Mouse (Mus musculus) heart, postnatal 0 days (tissue): Measurements from ENCODE around the gene Fbxl13. TPM values are rescaled to one million over a fixed set of nuclear protein-coding genes. Genes with fewer than 3 reads are reported as not detected.
"Not testable (repeated sequence)": the region's sequence is repeated elsewhere in the genome, so short reads cannot be mapped to it uniquely, and the experiment has no call there.

ENCODE experiments used
- ATAC-seq: fragments of 200-750 bp; cut with Nextera tagmentation; 2 replicates; pipeline ENCODE4 v1.8.0; 2017; ENCODE audit warnings: low read depth, moderate number of reproducible peaks, moderate library complexity; ENCODE audit not compliant: insufficient read depth
- DNase-seq: peaks from one replicate; pipeline ENCODE4 v3.0.0-alpha.2; 2016; ENCODE audit warnings: low spot score
- H3K27ac ChIP-seq: fragments of 300-500 bp; sonication (generic); 2 replicates; pipeline ENCODE4 v1.5.1; 2014; ENCODE audit warnings: low read depth, mild to moderate bottlenecking
- H3K27me3 ChIP-seq: fragments of 300-500 bp; sonication (generic); 2 replicates; pipeline ENCODE4 v1.6.1; 2014; ENCODE audit warnings: low read length, mixed read lengths; ENCODE audit not compliant: control insufficient read depth, insufficient read depth
- H3K36me3 ChIP-seq: fragments of 300-500 bp; sonication (generic); replicated peaks from 2 replicates; pipeline ENCODE4 v1.6.1; 2014; ENCODE audit warnings: low read length, mixed read lengths; ENCODE audit not compliant: control insufficient read depth, insufficient read depth
- H3K4me1 ChIP-seq: fragments of 300-500 bp; sonication (generic); 2 replicates; pipeline ENCODE4 v1.6.1; 2014; ENCODE audit warnings: antibody characterized with exemption; ENCODE audit not compliant: control insufficient read depth, insufficient read depth
- H3K4me2 ChIP-seq: fragments of 300-500 bp; sonication (generic); 2 replicates; pipeline ENCODE4 v1.6.1; 2014; ENCODE audit warnings: low read depth, mild to moderate bottlenecking, low read length, moderate library complexity
- H3K4me3 ChIP-seq: fragments of 300-500 bp; sonication (generic); 2 replicates; pipeline ENCODE4 v1.5.1; 2014; ENCODE audit warnings: low read depth, low read length
- H3K9ac ChIP-seq: fragments of 300-500 bp; sonication (generic); replicated peaks from 2 replicates; pipeline ENCODE4 v1.6.1; 2014; ENCODE audit warnings: low read depth, low read length, mixed read lengths
- H3K9me3 ChIP-seq: fragments of 300-500 bp; sonication (generic); replicated peaks from 2 replicates; pipeline ENCODE4 v1.6.1; 2016; ENCODE audit warnings: low read length; ENCODE audit not compliant: control insufficient read depth
- CTCF ChIP-seq: IDR thresholded peaks from 2 replicates; pipeline ENCODE4 v1.5.1; 2016; ENCODE audit warnings: antibody characterized with exemption, control low read depth, low read depth
- EP300 ChIP-seq: IDR thresholded peaks from 2 replicates; pipeline ENCODE4 v1.6.1; 2016; ENCODE audit warnings: antibody characterized with exemption, low read depth
- WGBS: fragments of 180-500 bp; shearing (Covaris S2); extraction: QIAGEN DNeasy Blood & Tissue Kit; methylation state at CpG from one replicate; pipeline ENCODE4 v1.1.7; 2014; 5-methylcytosine and 5-hydroxymethylcytosine counted together
- polyA plus RNA-seq: library from polyadenylated mRNA; unstranded; fragments of >200 nt; fragmentation: Nextera tagmentation; extraction: Ambion mirVana; gene quantifications from 2 replicates; pipeline ENCODE4 v1.2.1, GENCODE M21; 2015
- total RNA-seq: library from RNA; depleted of rRNA; stranded (reverse); fragments of >200 nt; gene quantifications from 2 replicates; pipeline ENCODE4 v1.2.3, GENCODE M21; 2014; ENCODE audit warnings: low replicate concordance

Fbxl13 gene
- total and polyA plus RNA-seq, 2 experiments from 2014 or later: 0.15 TPM; not detected in 1

- Histone ChIP-seq H3K9ac (no peak overlapping the region), H3K9me3 (no peaks in the 10 kb centered on the region), H3K4me2 (no peak overlapping the region), H3K27me3 (no peaks in the 10 kb centered on the region), H3K4me3 (no peak overlapping the region), H3K36me3 (no peaks in the 10 kb centered on the region), H3K27ac (no peak overlapping the region), H3K4me1 (no peaks in the 10 kb centered on the region)
- TF ChIP-seq EP300 (no peak), CTCF (no peak)
- WGBS: 69% methylated on average over 12 of the region's 12 CpGs
- no peak for ATAC-seq
- no peak for DNase-seq
Observed at GRCm38 (mm10) chr5:21608311-21609304, 36.8 kb downstream of the Fbxl13 start.

DNA sequence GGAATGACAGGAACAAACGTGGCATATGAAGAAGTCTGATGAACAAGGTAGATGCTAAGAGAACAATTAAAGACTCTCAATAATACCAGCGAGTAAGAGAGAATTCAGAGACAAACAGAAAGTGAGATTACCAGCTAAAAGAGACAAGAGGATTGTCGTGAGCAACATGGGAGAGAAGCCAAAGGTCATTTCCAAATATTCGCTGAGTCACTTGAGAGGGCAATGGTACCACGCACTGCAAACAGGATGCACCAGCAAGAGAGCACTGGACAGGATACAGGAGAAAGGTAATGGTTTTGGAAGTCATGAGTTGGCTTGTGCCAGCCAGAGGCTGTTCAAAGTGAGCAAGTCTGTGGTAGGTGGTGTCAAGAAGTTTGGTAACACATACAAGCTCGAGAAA, 39.5 kb downstream of the Fbxl13 start:
- Histone ChIP-seq H3K4me2 (no peak overlapping the region), H3K9ac (no peak overlapping the region), H3K36me3 (no peaks in the 10 kb centered on the region), H3K4me3 (no peak overlapping the region), H3K9me3 (no peaks in the 10 kb centered on the region), H3K27me3 (no peaks in the 10 kb centered on the region), H3K4me1 (no peaks in the 10 kb centered on the region), H3K27ac (no peak overlapping the region)
- DNase-seq (no peak), ATAC-seq (no peak)
- TF ChIP-seq CTCF (no peak), EP300 (no peak)
- 60% methylated on average over 6 of the region's 6 CpGs for WGBS

DNA sequence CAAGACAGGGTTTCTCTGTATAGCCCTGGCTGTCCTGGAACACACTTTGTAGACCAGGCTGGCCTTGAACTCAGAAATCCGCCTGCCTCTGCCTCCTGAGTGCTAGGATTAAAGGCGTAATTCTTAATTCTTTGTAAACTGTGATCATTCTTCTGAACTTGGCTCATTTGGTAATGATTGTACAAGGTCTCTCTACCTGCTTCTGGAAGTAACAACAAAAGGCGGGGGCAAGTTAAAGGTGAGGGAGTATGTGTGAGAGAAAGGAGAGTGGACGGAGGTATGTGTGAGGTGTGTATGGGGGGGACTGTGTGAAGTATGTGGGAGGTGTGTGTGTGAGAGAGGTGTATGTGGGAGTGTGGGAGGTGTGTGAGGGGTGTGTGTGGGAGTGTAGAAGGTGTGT, 45.5 kb downstream of the Fbxl13 start:
- Histone ChIP-seq H3K9me3 (no peaks in the 10 kb centered on the region), H3K27ac (no peak overlapping the region), H3K36me3 (no peaks in the 10 kb centered on the region), H3K9ac (no peak overlapping the region), H3K27me3 (no peaks in the 10 kb centered on the region), H3K4me2 (no peak overlapping the region), H3K4me3 (no peak overlapping the region), H3K4me1 (no peaks in the 10 kb centered on the region)
- no peak for ATAC-seq
- 93% methylated on average over 4 of the region's 4 CpGs for WGBS
- no peak for DNase-seq
- TF ChIP-seq EP300: no peak
- no peak for TF ChIP-seq CTCF

- not testable (repeated sequence) for DNase-seq, H3K9me3 ChIP-seq, ATAC-seq, H3K4me3 ChIP-seq, H3K27me3 ChIP-seq, H3K36me3 ChIP-seq, H3K27ac ChIP-seq, H3K4me1 ChIP-seq, H3K9ac ChIP-seq, H3K4me2 ChIP-seq
- 52% methylated on average over 2 of the region's 2 CpGs for WGBS
Observed at GRCm38 (mm10) chr5:21599536-21599935, 45.9 kb downstream of the Fbxl13 start.

GRCm38 (mm10) chr5:21593201-21593709, 52.2 kb downstream of the Fbxl13 start:
- Histone ChIP-seq H3K9me3 (no peaks in the 10 kb centered on the region), H3K36me3 (no peaks in the 10 kb centered on the region), H3K4me1 (no peaks in the 10 kb centered on the region), H3K27ac (no peak overlapping the region), H3K4me2 (no peak overlapping the region), H3K4me3 (no peak overlapping the region), H3K9ac (no peak overlapping the region), H3K27me3 (no peaks in the 10 kb centered on the region)
- 77% methylated on average over 9 of the region's 9 CpGs for WGBS
- TF ChIP-seq CTCF (no peak), EP300 (no peak)
- no peak for ATAC-seq
- DNase-seq: no peak
